Mouse (Mus musculus) kidney, embryonic 14.5 days (tissue): ENCODE data around the gene Greb1. TPM values are rescaled to one million over a fixed set of nuclear protein-coding genes. Genes with fewer than 3 reads are reported as not detected.

ENCODE experiments used
- ATAC-seq: fragments of 200-750 bp; cut with Nextera tagmentation; 2 replicates; pipeline ENCODE4 v1.8.0; 2017; ENCODE audit warnings: moderate number of reproducible peaks, mild to moderate bottlenecking, moderate TSS enrichment, moderate library complexity; ENCODE audit not compliant: low FRiP score, low TSS enrichment
- H3K27ac ChIP-seq: fragments of 300-500 bp; sonication (generic); 2 replicates; pipeline ENCODE4 v1.5.1; 2014; ENCODE audit warnings: low read depth, mild to moderate bottlenecking, low read length, moderate library complexity, mixed read lengths
- H3K27me3 ChIP-seq: fragments of 300-500 bp; sonication (generic); 2 replicates; pipeline ENCODE4 v1.6.1; 2014; ENCODE audit warnings: mild to moderate bottlenecking, low read length; ENCODE audit not compliant: control insufficient read depth, insufficient read depth
- H3K36me3 ChIP-seq: fragments of 300-500 bp; sonication (generic); 2 replicates; pipeline ENCODE4 v1.6.1; 2014; ENCODE audit warnings: low read length, mixed read lengths; ENCODE audit not compliant: control insufficient read depth, insufficient read depth
- H3K4me1 ChIP-seq: fragments of 300-500 bp; sonication (generic); 2 replicates; pipeline ENCODE4 v1.6.1; 2014; ENCODE audit warnings: low read length, mixed read lengths; ENCODE audit not compliant: control insufficient read depth, insufficient read depth
- H3K4me2 ChIP-seq: fragments of 300-500 bp; sonication (generic); replicated peaks from 2 replicates; pipeline ENCODE4 v1.6.1; 2014; ENCODE audit warnings: low read depth, mild to moderate bottlenecking, low read length
- H3K4me3 ChIP-seq: fragments of 300-500 bp; sonication (generic); 2 replicates; pipeline ENCODE4 v1.5.1; 2014; ENCODE audit warnings: mild to moderate bottlenecking, low read length
- H3K9ac ChIP-seq: fragments of 300-500 bp; sonication (generic); 2 replicates; pipeline ENCODE4 v1.6.1; 2014; ENCODE audit warnings: low read depth, mild to moderate bottlenecking, low read length, moderate library complexity
- H3K9me3 ChIP-seq: fragments of 300-500 bp; sonication (generic); 2 replicates; pipeline ENCODE4 v1.6.1; 2016; ENCODE audit warnings: low read length; ENCODE audit not compliant: control insufficient read depth
- WGBS: fragments of 180-500 bp; shearing (Covaris S2); extraction: QIAGEN DNeasy Blood & Tissue Kit; methylation state at CpG from one replicate; pipeline ENCODE4 v1.1.7; 2014; 5-methylcytosine and 5-hydroxymethylcytosine counted together
- polyA plus RNA-seq: library from polyadenylated mRNA; unstranded; fragments of >200 nt; fragmentation: Nextera tagmentation; extraction: Ambion mirVana; gene quantifications from 2 replicates; pipeline ENCODE4 v1.2.1, GENCODE M21; 2014

Gene Greb1
- polyA plus RNA-seq, 1 experiment from 2014 or later: 8.6 TPM

GRCm38 (mm10) chr12:16834701-16835100 is 34.0 kb upstream of the Greb1 start:
- Histone ChIP-seq H3K9me3 (peaks cover 4% of the 10 kb centered on the region; the same call in 1 of the 2 replicates), H3K4me3 (no peak overlapping the region), H3K4me1 (peaks cover 7% of the 10 kb centered on the region; the same call in 1 of the 2 replicates), H3K36me3 (no peaks in the 10 kb centered on the region), H3K27ac (no peak overlapping the region), H3K9ac (no peak overlapping the region), H3K27me3 (no peaks in the 10 kb centered on the region), H3K4me2 (no peak overlapping the region)
- peak; percentile 66 for ATAC-seq
- 37% methylated on average over 11 of the region's 11 CpGs for WGBS

GRCm38 (mm10) chr12:16831071-16831470 is 30.4 kb upstream of the Greb1 start:
- no peak overlapping the region for H3K27ac ChIP-seq
- 57% methylated on average over 4 of the region's 4 CpGs for whole genome bisulfite sequencing

GRCm38 (mm10) chr12:16829785-16830184 is 29.1 kb upstream of the Greb1 start:
- ATAC-seq: no peak
- Histone ChIP-seq H3K36me3 (peaks cover 31% of the 10 kb centered on the region), H3K9ac (no peak overlapping the region), H3K4me3 (no peak overlapping the region), H3K9me3 (no peaks in the 10 kb centered on the region), H3K4me2 (no peak overlapping the region), H3K27ac (no peak overlapping the region), H3K4me1 (no peaks in the 10 kb centered on the region), H3K27me3 (no peaks in the 10 kb centered on the region)
- 90% methylated on average over 2 of the region's 2 CpGs for WGBS

More at GRCm38 (mm10) chr12:16831071-16831470, 30.4 kb upstream of the Greb1 start:
- no peak for ATAC-seq
- no peaks in the 10 kb centered on the region for H3K9me3 ChIP-seq
- H3K36me3 ChIP-seq: peaks cover 18% of the 10 kb centered on the region
- H3K4me2 ChIP-seq: no peak overlapping the region
- H3K9ac ChIP-seq: no peak overlapping the region
- H3K27me3 ChIP-seq: no peaks in the 10 kb centered on the region
- no peak overlapping the region for H3K4me3 ChIP-seq
- H3K4me1 ChIP-seq: peaks cover 4% of the 10 kb centered on the region; the same call in 1 of the 2 replicates

- ATAC-seq: no peak
- no peaks in the 10 kb centered on the region for H3K4me1 ChIP-seq
- H3K9ac ChIP-seq: no peak overlapping the region
- H3K36me3 ChIP-seq: peaks cover 41% of the 10 kb centered on the region
- no peak overlapping the region for H3K4me3 ChIP-seq
- no peaks in the 10 kb centered on the region for H3K27me3 ChIP-seq
- WGBS: 73% methylated on average over 6 of the region's 6 CpGs
- no peaks in the 10 kb centered on the region for H3K9me3 ChIP-seq
- no peak overlapping the region for H3K27ac ChIP-seq
- no peak overlapping the region for H3K4me2 ChIP-seq
These were observed 27.8 kb upstream of the Greb1 start for GRCm38 (mm10) chr12:16828505-16828904.

GRCm38 (mm10) chr12:16823701-16824100 is 23.0 kb upstream of the Greb1 start:
- no peak for ATAC-seq
- Histone ChIP-seq H3K27ac (no peak overlapping the region), H3K4me1 (no peaks in the 10 kb centered on the region), H3K4me2 (no peak overlapping the region), H3K4me3 (no peak overlapping the region), H3K27me3 (no peaks in the 10 kb centered on the region), H3K9ac (no peak overlapping the region), H3K9me3 (no peaks in the 10 kb centered on the region), H3K36me3 (peaks cover 84% of the 10 kb centered on the region)
- 78% methylated on average over 1 of the region's 1 CpGs for WGBS

GRCm38 (mm10) chr12:16822181-16822734 is 21.6 kb upstream of the Greb1 start:
- Histone ChIP-seq H3K9me3 (no peaks in the 10 kb centered on the region), H3K9ac (no peak overlapping the region), H3K4me1 (no peaks in the 10 kb centered on the region), H3K27me3 (no peaks in the 10 kb centered on the region), H3K27ac (no peak overlapping the region), H3K4me3 (no peak overlapping the region), H3K4me2 (no peak overlapping the region), H3K36me3 (peaks cover 80% of the 10 kb centered on the region)
- ATAC-seq: 0 out of 2 replicates have a peak, but pooled peaks have one; percentile 39
- WGBS: 93% methylated on average over 10 of the region's 10 CpGs

GRCm38 (mm10) chr12:16820761-16821160 is 20.1 kb upstream of the Greb1 start:
- Histone ChIP-seq H3K36me3 (peaks cover 84% of the 10 kb centered on the region), H3K9ac (no peak overlapping the region), H3K27ac (no peak overlapping the region), H3K4me1 (no peaks in the 10 kb centered on the region), H3K9me3 (no peaks in the 10 kb centered on the region), H3K4me2 (no peak overlapping the region), H3K27me3 (no peaks in the 10 kb centered on the region), H3K4me3 (no peak overlapping the region)
- WGBS: 90% methylated on average over 7 of the region's 7 CpGs
- no peak for ATAC-seq

GRCm38 (mm10) chr12:16818513-16818912 is 17.8 kb upstream of the Greb1 start:
- 57% methylated on average over 11 of the region's 11 CpGs for WGBS
- Histone ChIP-seq H3K4me3 (no peak overlapping the region), H3K4me2 (no peak overlapping the region), H3K27ac (no peak overlapping the region), H3K9ac (no peak overlapping the region), H3K27me3 (no peaks in the 10 kb centered on the region), H3K36me3 (peaks cover 85% of the 10 kb centered on the region), H3K4me1 (no peaks in the 10 kb centered on the region), H3K9me3 (no peaks in the 10 kb centered on the region)
- ATAC-seq: no peak

GRCm38 (mm10) chr12:16817147-16817546 is 16.5 kb upstream of the Greb1 start:
- Histone ChIP-seq H3K27me3 (no peaks in the 10 kb centered on the region), H3K4me1 (peaks cover 6% of the 10 kb centered on the region; the same call in 1 of the 2 replicates), H3K9ac (no peak overlapping the region), H3K4me3 (no peak overlapping the region), H3K27ac (no peak overlapping the region), H3K4me2 (no peak overlapping the region), H3K9me3 (no peaks in the 10 kb centered on the region), H3K36me3 (peaks cover 72% of the 10 kb centered on the region)
- WGBS: 86% methylated on average over 4 of the region's 4 CpGs
- no peak for ATAC-seq
